Mouse (Mus musculus) intestine, embryonic 14.5 days (tissue): ENCODE data around the gene Alkbh1. TPM values are rescaled to one million over a fixed set of nuclear protein-coding genes. Genes with fewer than 3 reads are reported as not detected.

ENCODE experiments used
- ATAC-seq: fragments of 200-750 bp; cut with Nextera tagmentation; replicated peaks from 2 replicates; pipeline ENCODE4 v1.8.0; 2017; ENCODE audit warnings: low read depth, moderate number of reproducible peaks, moderate TSS enrichment, moderate library complexity; ENCODE audit not compliant: low FRiP score, low TSS enrichment
- DNase-seq: peaks from one replicate; pipeline ENCODE4 v3.0.0-alpha.2; 2018; ENCODE audit warnings: low spot score
- H3K27ac ChIP-seq: fragments of 300-500 bp; sonication (generic); 2 replicates; pipeline ENCODE4 v1.5.1; 2014; ENCODE audit warnings: low read depth, mild to moderate bottlenecking, control low read depth
- H3K27me3 ChIP-seq: fragments of 300-500 bp; sonication (generic); replicated peaks from 2 replicates; pipeline ENCODE4 v1.6.1; 2014; ENCODE audit warnings: low read length, control low read depth; ENCODE audit not compliant: control insufficient read depth, insufficient read depth
- H3K36me3 ChIP-seq: fragments of 300-500 bp; sonication (generic); 2 replicates; pipeline ENCODE4 v1.6.1; 2014; ENCODE audit warnings: low read length, control low read depth; ENCODE audit not compliant: control insufficient read depth, insufficient read depth
- H3K4me1 ChIP-seq: fragments of 300-500 bp; sonication (generic); replicated peaks from 2 replicates; pipeline ENCODE4 v1.6.1; 2014; ENCODE audit warnings: low read length, control low read depth, mixed read lengths; ENCODE audit not compliant: control insufficient read depth, insufficient read depth
- H3K4me2 ChIP-seq: fragments of 300-500 bp; sonication (generic); 2 replicates; pipeline ENCODE4 v1.6.1; 2014; ENCODE audit warnings: low read length
- H3K4me3 ChIP-seq: fragments of 300-500 bp; sonication (generic); 2 replicates; pipeline ENCODE4 v1.5.1; 2014; ENCODE audit warnings: low read depth, low read length, control low read depth, mixed read lengths
- H3K9ac ChIP-seq: fragments of 300-500 bp; sonication (generic); 2 replicates; pipeline ENCODE4 v1.6.1; 2014; ENCODE audit warnings: mild to moderate bottlenecking, low read length
- H3K9me3 ChIP-seq: fragments of 300-500 bp; sonication (generic); 2 replicates; pipeline ENCODE4 v1.6.1; 2016; ENCODE audit warnings: low read length, control low read depth; ENCODE audit not compliant: control insufficient read depth
- WGBS: fragments of 180-500 bp; shearing (Covaris S2); extraction: QIAGEN DNeasy Blood & Tissue Kit; methylation state at CpG from one replicate; pipeline ENCODE4 v1.1.7; 2014; 5-methylcytosine and 5-hydroxymethylcytosine counted together
- microRNA-seq: library from miRNA; unstranded; fragments of <30 nt; microRNA quantifications from one replicate; pipeline ENCODE4, GENCODE M21; 2016
- polyA plus RNA-seq: library from polyadenylated mRNA; unstranded; fragments of >200 nt; fragmentation: Nextera tagmentation; extraction: Ambion mirVana; gene quantifications from 2 replicates; pipeline ENCODE4 v1.2.1, GENCODE M21; 2014

The Alkbh1 gene
- polyA plus RNA-seq, 1 experiment from 2014 or later, result 58.0 TPM

DNA sequence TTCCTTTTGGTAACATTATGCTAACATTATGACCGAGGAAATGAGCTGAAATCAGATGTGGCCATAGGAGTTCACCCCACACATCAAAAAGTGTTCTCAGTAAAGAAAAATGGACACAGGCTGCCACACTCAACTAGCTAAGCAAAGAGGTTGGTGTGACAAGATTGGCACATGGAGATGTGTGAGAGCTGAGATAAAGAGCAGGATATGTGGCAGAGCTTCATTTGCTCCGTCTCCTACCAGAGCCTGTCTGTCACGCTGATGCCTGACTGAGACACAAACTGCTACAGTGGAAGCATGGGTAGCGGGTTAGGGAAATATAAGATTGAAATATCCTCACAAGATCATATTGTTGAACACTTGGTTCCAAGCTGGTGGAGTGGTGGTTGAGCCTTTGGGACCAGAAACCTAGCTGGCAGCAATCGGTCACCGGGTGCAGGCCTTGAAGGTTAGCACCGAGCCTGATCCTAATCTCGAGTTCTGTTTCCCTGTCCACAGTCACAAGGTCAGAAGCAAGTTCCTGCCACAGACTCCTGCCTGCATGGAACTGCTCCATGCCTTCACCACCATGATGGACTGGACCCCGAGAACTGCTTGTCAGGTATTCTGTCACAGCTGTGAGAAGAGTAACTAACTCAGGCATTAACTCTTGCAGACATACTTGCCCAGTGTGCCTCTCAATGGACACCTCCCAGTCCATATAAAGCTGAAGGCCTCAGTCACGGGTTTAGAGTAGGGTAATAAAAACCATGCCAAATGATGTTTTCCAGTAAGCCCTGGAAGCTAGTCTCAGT, 63.0 kb downstream of the Alkbh1 start:
- Histone ChIP-seq H3K9me3 (no peaks in the 10 kb centered on the region), H3K9ac (no peak overlapping the region), H3K4me1 (no peaks in the 10 kb centered on the region), H3K4me2 (no peak overlapping the region), H3K27ac (no peak overlapping the region; the same call in 1 of the 2 replicates), H3K36me3 (no peaks in the 10 kb centered on the region), H3K27me3 (no peaks in the 10 kb centered on the region), H3K4me3 (no peak overlapping the region)
- DNase-seq (no peak), ATAC-seq (no peak)
- WGBS, result 76% methylated on average over 10 of the region's 10 CpGs

GRCm38 (mm10) chr12:87379496-87379895, 64.3 kb downstream of the Alkbh1 start:
- Histone ChIP-seq H3K9me3 (no peaks in the 10 kb centered on the region), H3K4me3 (no peak overlapping the region), H3K27ac (no peak overlapping the region), H3K36me3 (no peaks in the 10 kb centered on the region), H3K4me1 (no peaks in the 10 kb centered on the region), H3K27me3 (no peaks in the 10 kb centered on the region), H3K4me2 (no peak overlapping the region), H3K9ac (no peak overlapping the region)
- ATAC-seq (no peak), DNase-seq (no peak)
- 88% methylated on average over 2 of the region's 2 CpGs for WGBS

Small RNA genes lying within 50 kb of the gene (microRNA-seq; reads per million reads assigned to microRNA genes)
- gene Mir3068, result 67.1 reads per million, percentile 54 among the genes with 10 or more reads in this experiment

Other genes with a start within 250 kb of the Alkbh1 start
- gene Samd15, start 244.3 kb downstream of the Alkbh1 start, polyA plus RNA-seq, result 1.1 and 1.4 TPM in 2 replicates
- gene Tmed8, start 243.6 kb downstream of the Alkbh1 start, polyA plus RNA-seq, result 2.6 TPM in 2 replicates
- 0.30 and 0.73 TPM in 2 replicates for gene Noxred1, start 205.3 kb downstream of the Alkbh1 start, polyA plus RNA-seq
- gene Vipas39, start 177.8 kb downstream of the Alkbh1 start, polyA plus RNA-seq, result 40.8 and 47.3 TPM in 2 replicates
- 205 and 207 TPM in 2 replicates for gene Ahsa1, start 177.5 kb downstream of the Alkbh1 start, polyA plus RNA-seq
- 0.22 and 0.40 TPM in 2 replicates for gene Ism2, start 144.3 kb downstream of the Alkbh1 start, polyA plus RNA-seq
- 101 and 118 TPM in 2 replicates for gene Sptlc2, start 55.7 kb downstream of the Alkbh1 start, polyA plus RNA-seq
- 286 and 300 TPM in 2 replicates for gene Slirp, start 121 bp downstream of the Alkbh1 start, polyA plus RNA-seq
- 121 and 142 TPM in 2 replicates for gene Snw1, start 28.3 kb upstream of the Alkbh1 start, polyA plus RNA-seq
- not detected in 2 replicates for gene Gm5788, start 50.7 kb upstream of the Alkbh1 start, polyA plus RNA-seq
- gene Gm8300, start 70.3 kb upstream of the Alkbh1 start, polyA plus RNA-seq, result not detected in 2 replicates
- not detected in 2 replicates for gene Oog1, start 158.7 kb upstream of the Alkbh1 start, polyA plus RNA-seq
- not detected in 2 replicates for gene Gm4027, start 174.9 kb upstream of the Alkbh1 start, polyA plus RNA-seq
- gene Gm16381, start 200.6 kb upstream of the Alkbh1 start, polyA plus RNA-seq, result not detected in 2 replicates